Mouse (Mus musculus): ENCODE results near the gene Pus7.
"Not testable (repeated sequence)": the region's sequence is repeated elsewhere in the genome, so short reads cannot be mapped to it uniquely, and the experiment has no call there.

The Pus7 gene

DNA sequence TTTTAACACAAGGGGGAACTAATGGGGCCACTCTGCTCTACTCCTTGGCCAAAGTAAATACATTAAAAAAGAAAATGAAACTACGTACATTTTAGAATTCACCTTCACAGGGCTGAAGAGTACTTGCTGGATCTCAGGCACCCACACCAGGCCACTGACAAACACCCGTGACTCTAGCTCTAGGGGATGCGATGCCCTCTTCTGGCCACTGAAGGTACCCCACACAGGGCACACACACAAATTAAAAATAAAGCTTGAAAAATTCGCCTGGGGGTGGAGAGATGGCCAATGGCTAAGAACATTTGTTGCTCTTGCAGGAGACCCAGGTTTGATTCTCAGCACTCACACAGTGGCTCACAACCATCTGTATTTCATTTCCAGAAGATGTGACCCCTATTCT is 27.1 kb downstream of the Pus7 start:
- in situ Hi-C loops (cut with MboI, MseI): loop anchor here (25.0 kb wide), 1 partner anchor 244 kb away; no protein-coding TSS in a partner anchor

DNA sequence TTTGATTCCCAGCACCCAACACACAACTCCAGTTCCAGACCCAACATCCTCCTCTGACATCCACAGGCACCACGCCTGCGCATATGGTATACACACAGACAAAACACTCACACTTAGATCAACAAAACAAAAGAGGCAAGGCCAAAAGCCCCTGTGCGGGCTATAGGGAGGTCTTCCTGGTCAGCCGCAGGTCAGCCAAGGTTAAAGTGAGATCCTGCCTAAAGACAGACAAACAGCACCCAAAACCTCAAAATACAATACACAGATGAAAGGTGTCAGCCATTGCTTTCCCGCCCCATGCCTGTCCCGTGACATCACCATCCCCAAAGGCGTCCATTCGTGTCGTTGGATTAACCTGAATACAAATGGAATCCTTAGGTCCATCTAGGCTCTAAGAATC is 27.9 kb downstream of the Pus7 start:
- in situ Hi-C loops (cut with MboI, MseI): loop anchor here (25.0 kb wide), 1 partner anchor 243 kb away; no protein-coding TSS in a partner anchor

DNA sequence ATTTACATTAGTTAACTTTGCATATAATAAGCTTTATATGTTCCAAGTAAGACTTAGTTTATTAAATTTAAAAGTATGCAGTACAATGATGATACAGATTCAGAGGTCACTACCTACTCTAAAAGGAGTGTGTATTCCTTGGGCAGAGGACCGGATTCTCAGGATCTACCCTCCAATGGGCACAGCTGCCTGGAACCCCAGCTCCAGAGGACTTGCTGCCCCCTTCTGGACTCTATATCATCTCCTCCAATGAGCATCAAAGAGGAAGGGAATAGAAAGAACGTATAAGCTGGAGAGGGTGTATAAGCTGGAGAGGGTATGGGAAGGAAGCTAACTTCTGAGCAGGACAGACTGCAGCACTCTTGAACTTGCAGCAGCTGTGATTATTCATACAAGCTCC is 33.6 kb downstream of the Pus7 start:
- in situ Hi-C loops (cut with MboI, MseI): loop anchor here (25.0 kb wide), 1 partner anchor 238 kb away; no protein-coding TSS in a partner anchor

DNA sequence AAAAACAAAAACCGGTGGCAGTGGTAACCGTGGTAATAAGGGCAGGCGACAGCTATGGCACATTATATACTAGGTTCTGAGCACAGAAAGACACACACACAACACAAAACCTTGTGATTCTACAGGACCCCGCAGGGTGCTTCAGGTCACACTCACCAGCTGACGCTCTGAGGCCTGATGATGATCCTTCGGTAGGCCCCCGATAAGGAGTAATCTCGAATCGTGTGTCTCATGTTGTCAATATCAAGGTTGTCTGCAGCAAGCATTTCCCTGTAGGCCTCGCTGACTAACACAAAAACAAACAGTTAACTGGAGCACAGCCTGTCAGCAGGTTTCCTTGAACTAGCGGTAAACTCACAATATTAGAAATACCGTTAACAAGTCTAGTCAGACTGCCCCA is 40.2 kb downstream of the Pus7 start:
- in situ Hi-C loops (cut with MboI, MseI): no loop called here

DNA sequence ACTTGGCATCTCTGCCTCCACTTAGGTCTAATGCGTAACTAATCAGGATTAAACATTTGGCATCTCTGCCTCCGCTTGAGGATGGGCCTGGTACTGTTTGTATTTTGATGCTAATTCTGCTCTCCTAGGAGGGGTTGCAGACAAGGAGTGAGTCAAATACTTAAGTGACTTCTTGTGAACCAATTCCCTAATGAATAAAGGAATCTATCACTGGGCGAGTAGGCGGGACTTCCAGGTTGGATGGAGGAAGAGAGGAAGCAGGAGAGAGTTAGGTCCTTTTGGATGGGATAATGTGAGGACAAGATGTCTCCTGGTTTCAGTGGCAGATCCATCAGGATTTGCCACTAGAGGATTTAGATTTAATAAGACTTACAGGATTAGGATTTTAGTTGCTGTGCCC is 46.4 kb downstream of the Pus7 start:
- in situ Hi-C loops (cut with MboI, MseI): no loop called here

DNA sequence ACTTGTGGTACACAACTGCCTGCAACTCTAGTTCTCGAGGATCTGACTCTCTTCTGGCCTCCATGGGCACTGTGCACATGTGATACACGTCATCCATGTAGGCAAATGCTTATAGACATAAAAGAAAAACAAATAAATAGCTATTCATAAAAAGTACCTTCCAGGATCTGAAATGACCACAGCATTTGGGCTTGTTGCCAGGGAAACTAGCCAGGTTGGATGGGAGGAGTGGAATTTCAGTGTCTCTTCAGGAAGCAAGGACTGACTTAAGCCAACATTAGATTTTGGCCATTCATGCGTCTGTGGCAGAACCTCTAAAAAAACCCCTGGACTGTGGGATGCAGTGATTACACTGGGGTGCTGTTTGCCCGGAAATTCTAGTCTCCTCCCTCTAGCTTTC is 47.1 kb downstream of the Pus7 start:
- in situ Hi-C loops (cut with MboI, MseI): no loop called here

DNA sequence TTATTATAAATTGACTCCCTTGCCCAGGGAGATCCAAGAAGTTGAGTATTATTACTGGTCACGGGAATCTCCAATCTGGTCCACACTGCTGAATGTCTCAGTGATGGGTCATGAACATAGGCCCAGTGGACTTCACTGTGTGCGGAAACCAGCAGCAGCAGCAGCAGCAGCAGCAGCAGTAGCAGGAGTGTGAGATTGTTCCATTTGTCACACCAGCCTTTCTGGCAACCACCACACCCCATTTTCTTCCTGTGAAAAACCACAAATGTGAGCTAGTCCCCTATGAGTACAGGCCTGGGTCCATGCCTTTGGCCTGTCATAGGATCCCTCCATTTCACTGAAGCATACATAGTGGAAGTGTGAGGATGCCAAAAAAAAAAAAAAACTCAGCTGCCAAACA is 61.6 kb downstream of the Pus7 start:
- in situ Hi-C loops (cut with MboI, MseI): no loop called here

DNA sequence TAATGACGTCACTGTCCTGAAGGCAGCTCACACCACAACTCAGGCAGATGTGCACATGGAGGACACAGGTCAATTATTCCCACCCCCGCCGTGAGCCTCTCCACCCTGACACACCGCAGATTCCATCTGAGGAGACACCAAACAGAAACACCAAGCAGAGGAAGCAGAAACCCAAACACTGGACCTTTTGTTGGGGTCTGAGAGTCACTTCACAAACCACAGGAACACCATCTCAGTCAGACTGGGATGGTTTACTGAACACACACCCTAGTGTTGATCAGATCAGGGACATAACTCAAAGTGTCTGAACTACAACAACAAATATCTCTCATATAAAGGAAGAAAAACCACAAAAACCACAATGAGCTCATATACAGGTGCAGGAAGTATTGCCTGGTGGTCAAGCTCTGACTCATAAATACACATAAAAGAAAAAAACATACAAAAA is 64.6 kb downstream of the Pus7 start:
- in situ Hi-C loops (cut with MboI, MseI): no loop called here

DNA sequence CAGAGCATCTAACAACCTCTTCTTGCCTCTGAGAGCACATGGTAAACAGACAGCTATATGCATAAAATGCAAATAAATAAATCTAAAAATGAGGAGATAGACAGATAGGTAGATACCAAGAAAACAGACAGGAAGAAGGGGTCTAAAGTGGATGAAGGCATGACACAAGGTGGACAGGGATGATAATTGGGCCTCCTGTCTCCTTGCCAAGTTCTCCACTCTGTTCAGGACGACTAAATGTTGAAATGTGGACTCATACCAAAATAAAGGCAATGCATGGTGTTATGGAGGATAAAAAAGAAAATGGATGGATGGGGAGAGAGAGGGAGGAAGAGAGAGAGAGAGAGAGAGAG is 65.4 kb downstream of the Pus7 start:
- in situ Hi-C loops (cut with MboI, MseI): no loop called here

DNA sequence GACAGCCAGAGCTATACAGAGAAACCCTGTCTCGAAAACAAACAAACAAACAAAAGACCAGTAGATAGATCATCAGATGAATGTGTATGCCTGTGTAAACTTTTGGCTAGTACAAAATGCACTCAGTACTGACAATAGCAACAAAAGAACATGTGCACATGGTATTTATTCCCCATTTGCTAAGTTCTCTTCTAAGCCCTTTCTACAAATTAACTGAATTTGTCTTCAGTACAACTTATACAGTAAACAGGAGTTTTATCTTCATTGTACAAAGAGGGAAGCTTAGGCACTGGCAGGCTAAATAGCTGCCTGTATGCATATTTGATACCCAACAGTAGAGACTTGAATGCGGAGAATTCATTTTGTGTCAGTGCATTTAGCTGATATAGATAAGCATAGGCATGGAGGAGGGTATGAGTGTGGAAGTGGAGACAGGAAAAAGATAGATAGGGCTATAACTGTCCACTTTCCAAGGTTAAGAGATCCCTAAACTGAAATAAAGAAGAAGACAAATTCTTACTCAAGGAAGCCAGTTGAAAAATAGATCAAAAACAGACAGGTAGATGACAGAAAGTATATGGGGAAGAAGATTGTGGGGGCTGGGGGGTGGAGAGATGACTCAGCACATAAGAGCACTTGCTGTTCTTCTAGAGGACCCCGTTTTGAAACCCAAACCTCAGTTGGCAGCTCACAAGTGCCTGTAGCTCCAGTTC is 65.9 kb downstream of the Pus7 start:
- in situ Hi-C loops (cut with MboI, MseI): no loop called here

DNA sequence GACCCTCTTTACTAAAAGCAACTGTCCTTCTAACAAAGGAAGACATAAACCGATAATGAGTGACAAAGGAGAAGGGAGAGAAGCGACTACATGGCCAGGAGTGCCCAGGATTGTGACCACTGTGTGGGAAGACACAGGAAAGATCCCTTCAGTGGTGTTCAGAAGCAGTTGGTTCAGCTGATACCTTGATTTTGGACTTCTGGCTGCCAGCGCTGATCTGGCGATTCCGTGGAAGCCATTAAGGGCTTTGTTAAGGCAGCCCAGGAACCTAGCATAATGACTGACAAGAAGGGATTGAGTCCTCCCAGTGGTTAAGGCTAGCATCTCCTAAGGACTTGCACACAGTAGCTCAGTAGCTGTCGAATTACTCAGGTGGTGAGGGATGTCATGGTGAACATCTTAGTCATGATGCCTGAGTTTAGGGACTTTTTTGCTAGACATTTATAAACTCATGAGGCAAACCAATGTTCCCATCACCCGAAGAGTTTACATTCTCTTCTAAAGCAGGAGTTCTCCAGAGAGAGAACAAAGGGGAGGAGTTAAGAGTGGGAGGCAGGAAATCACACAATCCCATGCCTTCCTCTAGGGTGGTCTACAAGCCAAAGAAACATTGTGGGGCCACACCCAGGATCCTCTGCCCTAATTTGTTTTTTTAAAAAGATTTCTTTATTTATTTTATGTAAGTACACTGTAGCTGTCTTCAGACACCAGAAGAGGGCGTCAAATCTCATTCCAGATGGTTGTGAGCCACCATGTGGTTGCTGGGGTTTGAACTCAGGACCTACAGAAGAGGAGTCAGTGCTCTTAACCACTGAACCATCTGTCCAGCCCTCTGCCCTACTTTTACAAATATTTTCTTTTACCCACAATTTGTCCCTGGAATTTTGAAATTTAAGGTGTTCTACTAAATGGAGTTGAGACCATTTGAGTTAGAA is 69.8 kb downstream of the Pus7 start:
- in situ Hi-C loops (cut with MboI, MseI): no loop called here

DNA sequence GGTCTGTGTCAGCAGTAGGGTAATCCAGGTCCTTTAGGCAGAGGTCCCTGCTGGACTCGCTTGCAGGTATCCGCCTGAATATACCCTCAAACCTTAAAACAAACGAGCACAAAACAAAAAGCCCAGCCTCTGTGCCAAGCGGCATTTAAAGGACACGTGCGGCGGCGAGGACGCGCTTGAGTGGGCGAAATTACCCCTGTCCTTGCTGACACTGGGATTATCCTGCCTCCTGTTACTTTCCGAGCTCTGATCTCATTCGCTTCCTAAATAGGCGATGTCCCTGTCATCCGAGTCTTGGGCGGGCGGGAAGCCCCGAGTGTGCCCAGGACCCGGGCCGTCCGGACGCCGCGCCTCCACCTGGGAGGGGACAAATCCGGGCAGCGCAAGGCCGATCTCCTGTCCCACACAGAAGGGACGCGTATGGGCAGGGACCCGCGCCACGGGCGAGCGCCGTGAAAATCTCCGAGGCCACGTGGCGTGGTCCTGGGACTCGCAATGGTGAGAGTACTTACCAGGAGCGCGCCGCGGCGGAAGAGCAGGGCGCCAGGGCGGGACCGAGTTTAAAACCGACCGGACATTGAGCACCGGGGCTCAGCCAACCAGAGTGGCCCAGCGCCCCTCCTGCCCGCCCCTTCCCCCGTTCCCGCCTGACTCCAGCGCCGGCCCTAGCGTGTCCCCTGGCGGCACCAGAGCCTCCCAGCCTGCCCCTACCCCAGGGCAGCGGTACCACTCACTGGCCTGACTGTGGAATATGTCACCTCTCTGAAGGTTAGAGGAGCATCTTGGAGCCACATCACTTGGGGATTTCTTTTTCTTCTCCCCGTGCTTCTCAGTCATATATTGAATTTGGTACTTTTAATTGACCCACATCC is 71.1 kb downstream of the Pus7 start:
- in situ Hi-C loops (cut with MboI, MseI): no loop called here

DNA sequence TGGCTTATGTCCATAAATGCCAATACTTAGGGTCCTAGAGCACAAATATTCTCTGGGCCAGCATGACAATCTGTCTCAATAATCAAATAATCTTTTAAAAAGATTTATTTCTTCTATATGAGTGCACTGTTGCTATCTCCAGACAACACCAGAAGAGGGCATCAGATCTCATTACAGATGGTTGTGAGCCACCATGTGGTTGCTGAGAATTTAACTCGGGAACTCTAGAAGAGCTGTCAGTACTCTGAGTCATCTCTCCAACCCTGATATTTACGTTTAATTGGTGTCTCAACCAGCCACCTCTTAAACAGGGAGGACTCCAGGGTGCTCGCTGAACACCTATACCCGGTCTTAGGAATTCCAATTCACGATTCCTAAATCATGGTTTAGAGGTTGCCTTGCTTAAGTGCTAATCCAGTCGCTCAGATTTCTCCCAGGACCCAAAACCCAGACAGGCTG is 71.8 kb downstream of the Pus7 start:
- in situ Hi-C loops (cut with MboI, MseI): not testable (repeated sequence)

DNA sequence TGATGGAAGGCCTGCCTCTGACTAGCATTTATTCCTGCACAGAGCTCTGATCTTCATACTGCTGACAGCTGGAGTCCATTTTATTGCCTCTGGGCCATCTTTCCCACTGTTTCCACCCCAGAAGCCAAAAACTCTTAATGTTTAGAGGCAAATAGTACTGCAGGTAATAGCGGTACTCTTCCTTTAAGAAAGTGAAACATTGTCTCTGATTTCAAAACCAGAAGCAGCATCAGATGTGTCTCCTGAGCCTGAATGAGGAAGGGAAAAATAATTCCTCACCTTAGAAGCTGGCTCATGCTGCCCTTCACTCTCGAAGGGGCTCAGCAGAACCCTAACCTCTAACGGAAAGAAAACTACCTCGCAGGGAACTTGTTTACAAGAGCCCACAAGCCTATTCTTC is 72.3 kb downstream of the Pus7 start:
- in situ Hi-C loops (cut with MboI, MseI): no loop called here

DNA sequence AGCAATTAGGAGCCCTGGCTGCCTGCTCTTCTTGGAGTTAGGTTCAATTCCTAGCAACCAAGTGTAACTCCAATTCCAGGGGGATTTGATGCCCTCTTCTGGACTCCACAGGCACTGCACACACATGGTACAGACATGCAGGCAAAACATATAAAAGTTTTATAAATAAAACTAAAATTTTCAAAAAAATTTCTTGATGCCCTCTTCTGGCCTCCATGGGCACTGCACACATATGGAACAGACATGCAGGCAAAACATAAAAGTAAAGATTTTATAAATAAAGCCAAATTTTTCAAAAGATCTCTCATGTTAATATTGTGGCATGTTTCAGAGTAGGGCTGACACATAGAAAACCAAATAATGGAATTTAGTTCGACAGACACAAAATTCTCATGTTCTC is 73.8 kb downstream of the Pus7 start:
- in situ Hi-C loops (cut with MboI, MseI): no loop called here

DNA sequence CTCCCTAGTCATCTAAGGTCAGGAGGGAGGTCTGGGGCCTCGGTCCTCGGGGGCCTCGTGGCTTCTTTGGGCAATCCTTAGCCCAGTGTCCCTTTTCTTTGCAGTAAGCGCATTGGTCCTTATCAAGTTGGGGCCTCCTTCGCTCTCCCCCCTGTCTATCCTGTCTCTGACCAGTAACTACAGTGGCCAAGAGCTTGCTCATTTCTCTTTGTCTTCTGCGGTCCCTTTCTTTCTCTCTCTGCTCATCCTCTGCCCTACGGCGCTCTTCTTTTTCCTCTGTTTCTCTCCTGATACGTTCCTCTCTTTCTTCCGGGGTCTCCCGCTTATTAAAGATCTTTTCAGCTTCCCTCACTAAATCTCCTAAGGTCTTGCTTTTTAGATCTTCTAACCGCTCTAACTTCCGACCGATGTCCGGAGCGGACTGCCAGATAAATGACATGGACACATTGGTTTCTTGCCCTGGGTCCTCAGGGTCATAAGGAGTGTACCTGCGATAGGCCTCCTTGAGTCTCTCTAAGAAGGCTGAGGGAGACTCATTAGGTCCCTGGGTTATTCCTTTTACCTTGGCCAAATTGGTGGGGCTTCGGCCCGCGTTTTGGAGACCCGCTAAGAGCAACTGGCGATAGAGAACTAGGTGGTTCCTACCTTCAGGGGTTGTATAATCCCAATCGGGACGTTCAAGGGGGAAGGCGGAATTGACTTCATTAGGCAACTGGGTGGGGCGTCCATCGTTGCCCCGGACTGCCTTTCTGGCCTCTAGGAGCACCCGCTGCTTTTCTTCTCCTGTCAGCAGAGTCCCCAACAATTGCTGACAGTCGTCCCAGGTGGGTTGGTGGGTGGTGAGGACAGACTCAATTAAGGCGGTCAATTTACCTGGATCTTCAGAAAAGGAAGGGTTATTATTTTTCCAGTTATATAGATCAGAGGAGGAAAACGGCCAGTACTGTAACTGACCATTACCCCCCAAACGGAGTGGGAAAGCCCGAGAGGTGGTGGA is 76.6 kb downstream of the Pus7 start:
- in situ Hi-C loops (cut with MboI, MseI): not testable (repeated sequence)

DNA sequence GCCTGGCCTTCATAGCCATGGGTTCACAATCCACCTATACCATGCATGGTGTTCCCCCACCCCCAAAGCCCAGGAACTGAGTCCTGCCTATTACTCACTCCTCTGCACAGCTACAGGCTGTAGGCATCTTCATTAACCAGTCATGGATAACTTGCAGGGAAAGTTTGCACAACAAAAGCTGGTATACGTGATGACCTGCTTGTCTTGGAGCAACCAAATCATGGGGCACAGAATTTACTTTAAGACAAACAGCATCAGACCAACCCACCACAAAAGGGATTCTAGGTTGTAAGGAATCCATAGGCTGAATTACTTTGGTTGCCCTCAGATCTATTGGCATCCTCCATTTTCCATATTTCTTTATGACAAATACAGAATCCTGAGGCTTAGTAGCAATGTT is 86.1 kb downstream of the Pus7 start:
- in situ Hi-C loops (cut with MboI, MseI): no loop called here

All from T-helper 2 cell (primary cell).